Mouse (Mus musculus) CH12.LX (cell line): ENCODE data around the gene Cplx2. TPM values are rescaled to one million over a fixed set of nuclear protein-coding genes. Genes with fewer than 3 reads are reported as not detected.

Experiments used
- DNase-seq: peaks from one replicate; pipeline ENCODE4 v3.0.0-alpha.2; 2013; ENCODE audit errors: extremely low read depth
- H3K27ac ChIP-seq: 2 replicates; pipeline ENCODE4 v1.5.1; 2012; ENCODE audit warnings: low read depth, mild to moderate bottlenecking, control low read depth, moderate library complexity; ENCODE audit not compliant: insufficient read depth
- H3K27me3 ChIP-seq: replicated peaks from 2 replicates; pipeline ENCODE3; 2012; ENCODE audit warnings: inconsistent platforms
- H3K36me3 ChIP-seq, 2 experiments: replicated peaks in 1 of 2; 2 replicates each; pipeline versions ENCODE3 to v1.6.1; 2012; ENCODE audit warnings: inconsistent platforms in 1 of 2, low read length in 1 of 2, mild to moderate bottlenecking in 1 of 2, mixed read lengths in 1 of 2, moderate library complexity in 1 of 2; ENCODE audit not compliant: control insufficient read depth in 1 of 2, insufficient read depth in 1 of 2
- H3K4me1 ChIP-seq, 2 experiments: 2 replicates each; pipeline ENCODE4 v1.6.1; 2012; ENCODE audit warnings: inconsistent platforms in 1 of 2, moderate library complexity in 1 of 2; ENCODE audit not compliant: insufficient read depth in 2 of 2, control insufficient read depth in 1 of 2
- H3K4me2 ChIP-seq: 2 replicates; pipeline ENCODE4 v1.6.1; 2012; ENCODE audit warnings: low read depth, mild to moderate bottlenecking, control low read depth; ENCODE audit not compliant: poor library complexity, insufficient read depth, severe bottlenecking
- H3K4me3 ChIP-seq, 3 experiments: fragments of 150-350 bp in 1 of 3; sonication (generic) in 1 of 3; replicated peaks in 1 of 3; 2 replicates each; pipeline versions ENCODE3 to v1.5.1; 2011 to 2012; ENCODE audit warnings: low read depth in 2 of 3, low read length in 2 of 3, mild to moderate bottlenecking in 2 of 3, moderate library complexity in 2 of 3, control low read depth in 1 of 3, improper control_type of control experiment in 1 of 3, inconsistent platforms in 1 of 3, mixed read lengths in 1 of 3; ENCODE audit not compliant: poor library complexity in 1 of 3
- H3K79me2 ChIP-seq: replicated peaks from 2 replicates; pipeline ENCODE4 v1.6.1; 2012; ENCODE audit warnings: mild to moderate bottlenecking, moderate library complexity; ENCODE audit not compliant: control insufficient read depth, poor library complexity, insufficient read depth, severe bottlenecking; ENCODE audit errors: extremely low read depth
- H3K9ac ChIP-seq: 2 replicates; pipeline ENCODE4 v1.6.1; 2012; ENCODE audit warnings: low read depth, mild to moderate bottlenecking, control low read depth, moderate library complexity; ENCODE audit not compliant: insufficient read depth
- H3K9me3 ChIP-seq: replicated peaks from 2 replicates; pipeline ENCODE3; 2012; ENCODE audit warnings: low read length, inconsistent platforms, mixed read lengths
- CHD2 ChIP-seq: IDR thresholded peaks from 2 replicates; pipeline ENCODE4 v1.6.1; 2011; ENCODE audit warnings: low read length, improper control_type of control experiment
- EP300 ChIP-seq: IDR thresholded peaks from 2 replicates; pipeline ENCODE4 v1.6.1; 2011; ENCODE audit warnings: low read length, improper control_type of control experiment
- ETS1 ChIP-seq: conservative IDR thresholded peaks from 2 replicates; pipeline ENCODE4 v1.6.1; 2012; ENCODE audit warnings: low read depth, mild to moderate bottlenecking, inconsistent platforms, low read length, improper control_type of control experiment, moderate library complexity
- JUND ChIP-seq: conservative IDR thresholded peaks from 2 replicates; pipeline ENCODE4 v1.6.1; 2011; ENCODE audit warnings: low read depth, low read length, improper control_type of control experiment
- KAT2A ChIP-seq: IDR thresholded peaks from 2 replicates; pipeline ENCODE4 v1.6.1; 2012; ENCODE audit warnings: low read length, improper control_type of control experiment, inconsistent platforms; ENCODE audit not compliant: insufficient replicate concordance
- MEF2A ChIP-seq: IDR thresholded peaks from 2 replicates; pipeline ENCODE4 v1.6.1; 2014; ENCODE audit warnings: low read depth, mild to moderate bottlenecking, inconsistent platforms, low read length, improper control_type of control experiment, borderline replicate concordance
- MYC ChIP-seq: IDR thresholded peaks from 2 replicates; pipeline ENCODE4 v1.6.1; 2011; ENCODE audit warnings: low read depth, mild to moderate bottlenecking, improper control_type of control experiment, low read length
- POLR2AphosphoS2 ChIP-seq: IDR thresholded peaks from 2 replicates; pipeline ENCODE4 v1.6.1; 2011; ENCODE audit warnings: low read depth, low read length, improper control_type of control experiment
- SIN3A ChIP-seq: IDR thresholded peaks from 2 replicates; pipeline ENCODE4 v1.6.1; 2012; ENCODE audit warnings: low read length, improper control_type of control experiment, inconsistent platforms
- TBP ChIP-seq: conservative IDR thresholded peaks from 2 replicates; pipeline ENCODE4 v1.6.1; 2011; ENCODE audit warnings: low read depth, low read length, improper control_type of control experiment
- TCF12 ChIP-seq: IDR thresholded peaks from 2 replicates; pipeline ENCODE4 v1.6.1; 2014; ENCODE audit warnings: low read depth, mild to moderate bottlenecking, inconsistent platforms, low read length, improper control_type of control experiment
- USF1 ChIP-seq: IDR thresholded peaks from 2 replicates; pipeline ENCODE4 v1.6.1; 2014; ENCODE audit warnings: low read depth, mild to moderate bottlenecking, inconsistent platforms, low read length, improper control_type of control experiment
- USF2 ChIP-seq: conservative IDR thresholded peaks from 2 replicates; pipeline ENCODE4 v1.6.1; 2011; ENCODE audit warnings: low read depth, low read length, improper control_type of control experiment
- ZKSCAN1 ChIP-seq: IDR thresholded peaks from 2 replicates; pipeline ENCODE4 v1.6.1; 2012; ENCODE audit warnings: low read depth, inconsistent platforms, low read length, improper control_type of control experiment, borderline replicate concordance
- dilution Hi-C: fragments of 300-500 bp; cut with MboI; formaldehyde crosslinking; loops from 2 replicates; pipeline ENCODE4 v1.14.3; 2020; ENCODE audit warnings: low sequenced_read_pairs; ENCODE audit not compliant: extremely low pct_unique_long_range_greater_than_20kb, extremely low pct_ligation_motif_present
- in situ Hi-C: fragments of 300-500 bp; cut with MboI; formaldehyde crosslinking; loops from 3 replicates; pipeline ENCODE4 v1.14.3; 2019; ENCODE audit warnings: low sequenced_read_pairs, low pct_ligation_motif_present, low pct_unique_long_range_greater_than_20kb, mixed read lengths
- polyA plus RNA-seq: library from polyadenylated mRNA; unstranded; fragments of >175 nt; gene quantifications from 2 replicates; pipeline ENCODE4 v1.2.1, GENCODE M21; 2012; ENCODE audit warnings: low read depth; ENCODE audit not compliant: insufficient read length
- total RNA-seq, 2 experiments: library from RNA; depleted of rRNA; stranded (reverse); fragments of 300-350 nt in 1 of 2; fragments of >200 nt in 1 of 2; gene quantifications; 2 replicates each; pipeline ENCODE4 v1.2.3; 2012 to 2014

The Cplx2 gene
- total and polyA plus RNA-seq, 3 experiments: 0.05 to 0.21 (median 0.19) TPM

- H3K4me2 ChIP-seq: no peak overlapping the region
Measured at GRCm38 (mm10) chr13:54385008-54386004, 14.2 kb downstream of the Cplx2 start.

GRCm38 (mm10) chr13:54389971-54390564 is 18.9 kb downstream of the Cplx2 start:
- Histone ChIP-seq H3K79me2 (no peaks in the 10 kb centered on the region), H3K9me3 (no peaks in the 10 kb centered on the region), H3K4me3 (no peak overlapping the region), H3K36me3 (no peaks in the 10 kb centered on the region), H3K9ac (no peak overlapping the region), H3K27me3 (peaks cover 16% of the 10 kb centered on the region), H3K4me2 (no peak overlapping the region), H3K4me1 (peaks cover 0 to under 1% of the 10 kb centered on the region in 2 experiments; a peak in 2 of 4 replicates), H3K27ac (no peak overlapping the region)
- in situ Hi-C loops: loop anchor here (10.0 kb wide), 1 partner anchor 55 kb away; no protein-coding TSS in a partner anchor
- dilution Hi-C loops: no loop called here
- no peak for DNase-seq
- TF ChIP-seq USF1 (no peak), USF2 (no peak), POLR2AphosphoS2 (no peak), CHD2 (no peak)

More at GRCm38 (mm10) chr13:54385008-54386004, 14.2 kb downstream of the Cplx2 start:
- no peak for DNase-seq
- dilution Hi-C loops: no loop called here
- no peak overlapping the region for H3K9ac ChIP-seq
- peaks cover 13% of the 10 kb centered on the region for H3K27me3 ChIP-seq
- H3K4me3 ChIP-seq: no peak overlapping the region
- no peak for TF ChIP-seq MEF2A
- no peak for TF ChIP-seq SIN3A
- no peak for TF ChIP-seq ZKSCAN1
- no peak for TF ChIP-seq MYC
- TF ChIP-seq USF1: no peak
- no peak for TF ChIP-seq KAT2A
- TF ChIP-seq POLR2AphosphoS2: no peak
- no peak for TF ChIP-seq ETS1
- TF ChIP-seq TBP: no peak
- no peak for TF ChIP-seq EP300
- TF ChIP-seq JUND: no peak
- no peak for TF ChIP-seq TCF12
- TF ChIP-seq, all 38 proteins: peak for 0
- Histone ChIP-seq H3K36me3 (no peaks in the 10 kb centered on the region), H3K9me3 (no peaks in the 10 kb centered on the region), H3K27ac (no peak overlapping the region), H3K4me1 (peaks cover 9 to 34% of the 10 kb centered on the region in 2 experiments), H3K79me2 (no peaks in the 10 kb centered on the region)
- in situ Hi-C loops: loop anchor here (10.0 kb wide), 1 partner anchor 59 kb away; no protein-coding TSS in a partner anchor
